Mouse (Mus musculus) adrenal gland, postnatal 14 days (tissue): ENCODE results near the gene Pou5f1. TPM values are rescaled to one million over a fixed set of nuclear protein-coding genes. Genes with fewer than 3 reads are reported as not detected.

ENCODE experiments used
- DNase-seq: peaks from one replicate; pipeline ENCODE4 v3.0.0; 2021; ENCODE audit warnings: mixed read lengths
- total RNA-seq: library from RNA; stranded (reverse); gene quantifications from 2 replicates; pipeline ENCODE4 v1.2.3, GENCODE M21; 2021

Pou5f1 gene
- total RNA-seq, 1 experiment from 2014 or later, result 0.26 TPM

- DNase-seq, result peak; percentile 85
These were observed 8.1 kb downstream of the Pou5f1 start for GRCm38 (mm10) chr17:35513886-35514285.

- DNase-seq, result no peak
These were observed 8.9 kb downstream of the Pou5f1 start for GRCm38 (mm10) chr17:35514756-35515155.

- DNase-seq, result peak; percentile 52
These were observed 10.3 kb downstream of the Pou5f1 start for GRCm38 (mm10) chr17:35515911-35516640.

- peak; percentile 99 for DNase-seq
These were observed 11.1 kb downstream of the Pou5f1 start, which contains the start of the genes Tcf19 and Cchcr1 for GRCm38 (mm10) chr17:35516652-35517500. Gene Tcf19, minus strand, starts transcription at chr17:35516824. Gene Cchcr1, plus strand, starts transcription at chr17:35517100.

- DNase-seq, result peak; percentile 33
These were observed 11.7 kb downstream of the Pou5f1 start for GRCm38 (mm10) chr17:35517526-35517925.

- DNase-seq, result no peak
These were observed 18.5 kb downstream of the Pou5f1 start for GRCm38 (mm10) chr17:35524354-35524753.

GRCm38 (mm10) chr17:35526644-35527043, 20.8 kb downstream of the Pou5f1 start:
- no peak for DNase-seq

- DNase-seq, result no peak
These were observed 26.5 kb downstream of the Pou5f1 start for GRCm38 (mm10) chr17:35532360-35532759.

GRCm38 (mm10) chr17:35532901-35533300, 27.1 kb downstream of the Pou5f1 start, which contains the start of gene Psors1c2:
Gene Psors1c2, plus strand, starts transcription at chr17:35533201.
- no peak for DNase-seq

- DNase-seq, result peak; percentile 84
These were observed 28.5 kb downstream of the Pou5f1 start for GRCm38 (mm10) chr17:35534343-35534742.

GRCm38 (mm10) chr17:35537421-35537820, 31.6 kb downstream of the Pou5f1 start:
- DNase-seq, result no peak

- DNase-seq, result no peak
These were observed 32.7 kb downstream of the Pou5f1 start for GRCm38 (mm10) chr17:35538476-35538875.

GRCm38 (mm10) chr17:35539540-35539939, 33.7 kb downstream of the Pou5f1 start:
- no peak for DNase-seq

GRCm38 (mm10) chr17:35542761-35543411, 37.1 kb downstream of the Pou5f1 start:
- DNase-seq, result no peak

GRCm38 (mm10) chr17:35543412-35543861, 37.6 kb downstream of the Pou5f1 start:
- no peak for DNase-seq

- no peak for DNase-seq
These were observed 38.2 kb downstream of the Pou5f1 start for GRCm38 (mm10) chr17:35544001-35544400.

- peak; percentile 75 for DNase-seq
These were observed 38.9 kb downstream of the Pou5f1 start for GRCm38 (mm10) chr17:35544680-35545079.

GRCm38 (mm10) chr17:35547465-35547864, 41.6 kb downstream of the Pou5f1 start:
- no peak for DNase-seq

GRCm38 (mm10) chr17:35548636-35549035, 42.8 kb downstream of the Pou5f1 start:
- DNase-seq, result no peak

- peak; percentile 91 for DNase-seq
These were observed 43.8 kb downstream of the Pou5f1 start for GRCm38 (mm10) chr17:35549437-35550142.

- DNase-seq, result no peak
These were observed 44.3 kb downstream of the Pou5f1 start for GRCm38 (mm10) chr17:35550143-35550494.

GRCm38 (mm10) chr17:35550871-35551270, 45.1 kb downstream of the Pou5f1 start:
- peak; percentile 56 for DNase-seq
